Mouse (Mus musculus): ENCODE measurements around the gene Npr3.
"Not testable (repeated sequence)": the region's sequence is repeated elsewhere in the genome, so short reads cannot be mapped to it uniquely, and the experiment has no call there.

The Npr3 gene

GRCm38 (mm10) chr15:11881822-11882221, 25.3 kb downstream of the Npr3 start:
- DNase-seq (ENCODE audit: low spot score), result no peak

DNA sequence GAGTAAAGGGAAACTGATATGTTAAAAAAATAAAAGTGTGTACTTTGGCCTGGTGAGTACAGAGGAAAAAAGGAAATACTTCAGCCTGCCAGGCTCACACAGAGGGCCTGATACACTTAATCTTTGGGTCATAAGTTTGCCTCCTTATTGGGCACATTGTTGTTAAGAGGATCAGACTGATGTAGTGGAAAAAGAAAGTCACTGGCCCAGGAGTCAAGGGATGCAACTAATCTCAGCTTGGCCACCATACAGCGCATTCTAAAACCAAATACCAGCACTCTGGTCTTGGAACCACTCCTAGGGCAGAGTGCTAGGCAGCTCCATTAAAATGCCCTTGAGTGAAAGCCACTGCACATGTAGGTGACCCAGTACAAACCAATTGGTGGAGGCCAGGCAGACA, 28.8 kb downstream of the Npr3 start:
- DNase-seq (ENCODE audit: low spot score), result no peak

DNA sequence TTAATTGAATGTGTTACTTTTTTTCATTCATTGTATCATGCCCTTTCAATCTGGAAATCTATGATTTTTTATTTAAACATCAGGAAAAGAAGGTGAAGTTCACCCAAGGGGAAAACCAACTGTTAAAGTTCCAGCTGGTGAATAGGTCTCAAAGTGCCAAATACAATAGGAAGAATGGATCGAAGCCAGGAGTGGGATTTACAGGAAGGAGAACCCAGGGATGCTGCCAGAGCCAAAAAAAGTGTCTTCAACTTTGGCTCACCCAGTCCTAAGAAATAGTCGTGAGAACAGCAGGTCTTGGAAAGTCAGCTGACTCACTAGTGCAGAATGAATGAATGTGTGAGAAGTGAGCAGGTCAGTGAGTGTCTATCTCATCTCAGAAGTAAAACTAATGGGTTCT, 29.8 kb downstream of the Npr3 start:
- no peak for DNase-seq (ENCODE audit: low spot score)

DNA sequence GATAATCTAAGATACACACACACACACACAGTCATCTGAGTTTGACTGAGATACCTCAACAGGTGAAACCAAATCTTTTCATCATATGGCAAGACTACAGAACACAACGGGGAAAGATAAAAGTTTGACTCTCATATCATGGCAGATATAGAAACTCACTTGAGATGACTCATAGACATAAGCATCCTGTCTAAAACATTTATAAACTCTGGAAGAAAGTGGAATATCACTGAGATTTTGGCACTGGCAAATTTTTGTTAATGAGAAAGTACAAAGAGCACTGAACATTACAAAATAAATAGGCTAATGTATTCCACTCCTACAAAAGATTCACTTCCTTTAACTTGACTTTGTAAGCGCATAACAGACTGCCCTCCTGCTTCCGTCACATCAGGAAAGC, 40.2 kb downstream of the Npr3 start:
- no peak for DNase-seq (ENCODE audit: low spot score)

DNA sequence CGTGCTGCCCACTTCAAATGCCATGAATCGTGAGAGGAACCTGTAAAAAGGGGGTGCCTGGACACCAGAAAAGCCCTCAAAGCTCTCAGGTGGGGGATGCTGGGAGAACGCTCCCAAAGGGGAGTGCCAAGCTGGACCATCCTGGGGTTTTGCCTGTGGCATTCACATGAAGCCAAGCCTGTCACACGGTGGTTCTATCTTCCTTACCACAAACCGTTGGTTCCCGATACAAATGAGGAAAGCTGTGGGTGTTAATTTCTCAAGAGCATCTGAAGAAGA, 43.6 kb downstream of the Npr3 start:
- no peak for DNase-seq (ENCODE audit: low spot score)

DNA sequence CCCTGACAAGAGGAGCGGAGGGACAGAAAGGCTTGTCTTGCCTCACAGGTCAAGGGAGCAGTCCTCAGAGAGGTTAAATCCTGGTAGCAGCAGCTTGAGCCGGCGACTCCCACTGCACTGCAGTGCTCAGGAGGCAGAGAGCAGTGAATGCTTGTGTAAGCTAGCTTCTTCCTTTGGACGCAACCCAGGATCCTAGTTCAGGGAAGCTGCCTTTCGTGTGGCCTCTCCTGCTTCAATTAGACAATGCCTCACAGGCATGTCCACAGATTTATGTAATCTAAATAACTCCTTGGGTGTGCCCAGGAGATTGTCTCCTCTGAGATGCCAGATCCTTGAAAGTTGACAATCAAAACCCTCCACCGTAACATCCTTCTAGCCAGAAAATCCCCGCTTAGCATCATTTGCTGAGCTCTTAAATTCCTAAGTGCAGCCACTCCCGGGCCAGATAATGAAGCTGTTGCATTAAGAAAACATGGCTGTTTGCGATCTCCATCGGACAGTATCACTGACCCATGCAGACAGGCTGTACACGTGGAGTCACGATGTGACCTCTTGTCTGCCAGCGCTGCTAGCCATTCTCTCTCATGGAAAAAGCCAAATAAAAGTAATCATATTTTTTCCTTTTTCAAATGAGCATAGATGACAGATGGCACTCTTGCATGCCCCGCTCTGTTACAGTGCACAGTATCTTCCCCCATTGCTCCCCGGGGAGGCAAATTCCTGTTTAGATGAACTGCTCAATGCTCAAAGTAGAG, 44.1 kb downstream of the Npr3 start:
- DNase-seq (ENCODE audit: low spot score), result peak; percentile 35

- DNase-seq (ENCODE audit: low spot score), result no peak
Observed at GRCm38 (mm10) chr15:11862253-11862652, 44.8 kb downstream of the Npr3 start.

DNA sequence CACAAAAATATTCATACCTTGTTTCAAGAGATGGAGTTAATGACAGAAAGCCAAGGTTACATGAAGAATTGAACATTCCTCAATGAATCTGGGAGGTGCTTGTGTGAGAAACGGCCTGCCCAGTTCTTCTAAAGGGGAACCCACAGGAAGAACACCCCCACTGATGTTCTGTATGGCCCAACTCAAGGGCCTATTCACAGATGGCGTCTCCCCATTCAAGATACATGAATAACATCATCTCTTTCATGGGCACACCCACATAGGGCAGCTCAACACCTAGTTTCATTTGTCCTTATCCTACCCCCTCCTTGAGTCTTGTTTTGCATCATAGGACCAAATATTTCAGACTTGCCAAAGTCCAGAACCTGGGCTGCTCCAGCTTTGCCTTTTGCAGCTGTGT, 46.8 kb downstream of the Npr3 start:
- DNase-seq (ENCODE audit: low spot score), result no peak

GRCm38 (mm10) chr15:11859829-11860228, 47.3 kb downstream of the Npr3 start:
- no peak for DNase-seq (ENCODE audit: low spot score)

DNA sequence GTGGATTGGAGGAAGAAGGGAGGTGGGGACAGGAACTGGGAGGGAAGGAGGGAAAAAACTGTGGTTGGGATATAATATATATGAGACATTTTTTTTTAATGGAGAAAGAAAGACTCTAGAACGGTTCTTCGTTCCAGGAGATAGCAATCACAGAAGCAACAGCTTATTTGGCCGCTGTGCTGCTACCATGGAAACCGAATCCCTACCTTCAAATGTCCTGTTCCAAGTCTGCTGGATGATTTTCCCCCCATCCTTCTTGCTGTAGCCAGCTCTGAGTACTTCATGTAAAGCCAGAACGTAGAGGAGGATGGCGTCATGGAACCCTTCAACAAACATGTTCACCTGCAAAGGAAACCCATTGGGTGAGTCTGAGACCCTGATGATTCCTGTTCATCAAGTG, 48.7 kb downstream of the Npr3 start:
- peak; percentile 21 for DNase-seq (ENCODE audit: low spot score)

- DNase-seq (ENCODE audit: low spot score), result no peak
Observed at GRCm38 (mm10) chr15:11845204-11846062, 61.7 kb downstream of the Npr3 start.

- no peak for DNase-seq (ENCODE audit: low spot score)
Observed at GRCm38 (mm10) chr15:11844115-11844514, 63.0 kb downstream of the Npr3 start.

DNA sequence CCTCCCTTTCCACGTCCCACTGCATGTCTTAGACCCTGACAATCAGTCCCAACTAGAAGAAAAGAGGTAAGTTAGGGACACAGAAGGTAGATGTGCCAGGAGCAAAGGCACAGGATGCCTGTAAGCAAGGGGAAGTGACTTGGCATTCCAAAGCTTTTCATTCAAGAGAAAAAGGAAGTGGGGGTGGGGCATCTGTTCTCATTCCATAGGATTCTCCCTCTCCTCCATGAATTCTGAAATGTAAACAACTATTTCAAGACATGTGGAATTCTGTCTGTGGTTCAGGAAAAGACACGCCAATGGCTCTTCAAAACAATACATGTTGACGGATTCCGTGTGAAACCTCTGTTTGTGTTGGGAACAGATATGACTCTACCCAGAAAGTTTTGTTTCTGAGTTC, 65.3 kb downstream of the Npr3 start:
- no peak for DNase-seq (ENCODE audit: low spot score)

DNA sequence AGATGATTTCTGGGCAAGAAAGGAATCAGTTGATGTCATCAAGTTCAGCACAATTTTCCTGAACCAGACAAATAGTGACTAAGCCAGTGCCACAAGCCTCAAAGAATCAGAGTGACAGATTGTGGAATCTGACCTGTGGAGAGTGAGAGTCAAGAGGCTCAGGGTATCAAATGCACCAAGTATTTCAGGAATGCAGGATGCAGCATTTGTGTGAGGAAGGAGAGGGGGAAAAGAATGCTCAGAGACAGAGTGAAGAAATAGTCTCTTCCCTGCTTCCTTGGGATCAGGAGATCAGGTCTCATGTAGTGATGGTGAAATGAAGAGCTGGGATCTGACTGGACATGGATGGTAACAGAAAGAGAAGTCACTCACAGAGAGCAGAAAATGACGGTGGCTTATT, 71.2 kb downstream of the Npr3 start:
- no peak for DNase-seq (ENCODE audit: low spot score)

DNA sequence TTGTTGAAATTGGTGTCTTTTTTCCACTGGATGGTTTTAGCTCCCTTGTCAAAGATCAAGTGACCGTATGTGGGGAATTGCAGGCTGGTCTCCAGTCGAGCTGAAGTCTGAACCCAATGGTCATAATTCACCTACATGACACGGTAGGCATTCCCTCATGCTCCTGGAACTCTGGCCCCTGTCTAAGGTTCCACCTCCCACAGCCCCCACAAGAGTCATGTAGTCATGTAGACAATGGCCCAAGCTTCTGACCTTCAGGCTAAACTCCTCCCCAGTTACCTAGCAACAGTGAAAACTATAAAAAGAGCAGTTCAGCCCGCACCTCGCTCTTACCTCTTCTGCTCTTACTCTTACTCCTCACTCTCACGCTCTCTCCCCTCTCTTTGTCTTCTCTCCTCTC, 84.7 kb downstream of the Npr3 start:
- DNase-seq (ENCODE audit: low spot score), result not testable (repeated sequence)

- DNase-seq (ENCODE audit: low spot score), result no peak
Observed at GRCm38 (mm10) chr15:11815551-11815950, 91.5 kb downstream of the Npr3 start.

DNA sequence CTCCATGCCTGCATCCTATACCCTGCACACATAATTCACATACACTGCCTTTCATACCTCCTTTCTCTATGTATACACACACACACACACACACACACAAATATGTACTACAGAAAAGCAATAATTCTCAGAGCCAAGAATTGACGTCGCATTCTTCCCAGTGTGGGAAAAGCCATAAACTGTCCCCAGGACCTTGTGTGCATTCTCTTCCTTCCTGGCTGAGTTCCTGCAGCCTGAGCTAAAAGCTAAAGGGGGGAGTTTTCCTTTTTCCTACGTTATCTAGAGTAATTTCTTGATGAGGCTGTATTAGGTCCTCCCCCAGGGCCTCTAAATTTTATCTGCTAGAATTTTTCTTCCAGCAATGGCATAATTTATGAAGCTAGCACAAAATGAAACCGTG, 103.5 kb downstream of the Npr3 start:
- no peak for DNase-seq (ENCODE audit: low spot score)

GRCm38 (mm10) chr15:11801863-11802722, 105.0 kb downstream of the Npr3 start:
- peak; percentile 23 for DNase-seq (ENCODE audit: low spot score)

DNA sequence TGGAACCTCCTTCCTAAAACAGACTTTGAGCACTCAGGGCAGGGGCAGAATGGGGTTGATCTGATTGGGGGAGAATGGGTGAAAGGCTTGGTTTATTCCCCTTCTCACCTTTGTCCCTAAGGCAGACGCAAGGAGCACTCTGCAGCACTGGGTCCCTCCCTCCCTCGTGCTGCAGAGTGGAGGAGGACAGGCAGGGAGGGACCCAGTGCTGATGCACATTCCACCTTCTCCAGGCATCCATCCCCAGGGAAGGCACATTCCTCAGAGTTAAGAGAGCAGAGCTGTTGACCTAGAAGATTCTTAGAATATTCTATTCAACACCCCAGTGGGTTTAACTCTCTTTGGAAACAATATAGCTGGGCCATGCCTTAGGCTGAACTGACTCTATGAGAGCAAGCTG, 112.5 kb downstream of the Npr3 start:
- DNase-seq (ENCODE audit: low spot score), result no peak

All from layer of hippocampus, adult 11-12 months (tissue).